Mouse (Mus musculus) leukemia stem cell, adult 10-12 weeks (primary cell): ENCODE data around the gene Dynlt1b. TPM values are rescaled to one million over a fixed set of nuclear protein-coding genes. Genes with fewer than 3 reads are reported as not detected.

Experiments
- polyA plus RNA-seq: library from polyadenylated mRNA; stranded (reverse); fragments of >175 nt; gene quantifications from 2 replicates; pipeline ENCODE4 v1.2.3, GENCODE M21; 2012; ENCODE audit warnings: low replicate concordance

The Dynlt1b gene
- polyA plus RNA-seq: 20.5 and 24.8 TPM in 2 replicates

GRCm38 (mm10) chr17:6429945-6430344, at the start of gene Dynlt1b:
TSS of gene Dynlt1b (plus strand) at chr17:6430112.

Other genes with a start within 250 kb of the Dynlt1b start
- gene Tmem181a, start 173.3 kb upstream of the Dynlt1b start, polyA plus RNA-seq: 1.1 and 1.4 TPM in 2 replicates
- 1.5 TPM in 1 of 2 replicates, not detected in the other for gene Dynlt1a, start 112.6 kb upstream of the Dynlt1b start, polyA plus RNA-seq
- gene Dynlt1c, start 171.6 kb downstream of the Dynlt1b start, polyA plus RNA-seq: 1.8 and 2.3 TPM in 2 replicates
- gene Dynlt1f, start 225.8 kb downstream of the Dynlt1b start, polyA plus RNA-seq: 2.6 and 5.7 TPM in 2 replicates
- gene Sytl3, start 229.0 kb downstream of the Dynlt1b start, polyA plus RNA-seq: 0.52 and 0.87 TPM in 2 replicates